Mouse (Mus musculus) olfactory bulb, adult 2 months (tissue): ENCODE measurements around the gene Gm17364. TPM values are rescaled to one million over a fixed set of nuclear protein-coding genes. Genes with fewer than 3 reads are reported as not detected.
"Not testable (repeated sequence)": the region's sequence is repeated elsewhere in the genome, so short reads cannot be mapped to it uniquely, and the experiment has no call there.

Source experiments
- H3K27ac ChIP-seq: fragments of 200-500 bp; 2 replicates; pipeline ENCODE4 v1.5.1; 2012; ENCODE audit warnings: low read depth, low read length; ENCODE audit not compliant: insufficient read depth
- H3K4me1 ChIP-seq: fragments of 200-500 bp; 2 replicates; pipeline ENCODE4 v1.6.1; 2012; ENCODE audit warnings: low read length; ENCODE audit not compliant: control insufficient read depth, insufficient read depth
- H3K4me3 ChIP-seq: fragments of 200-500 bp; 2 replicates; pipeline ENCODE4 v1.5.1; 2012; ENCODE audit warnings: mild to moderate bottlenecking, low read depth, low read length, moderate library complexity; ENCODE audit not compliant: insufficient read depth
- CTCF ChIP-seq: fragments of 200-500 bp; IDR thresholded peaks from 2 replicates; pipeline ENCODE4 v1.5.1; 2012; ENCODE audit warnings: low read depth, mild to moderate bottlenecking, low read length, moderate library complexity; ENCODE audit not compliant: insufficient read depth
- POLR2A ChIP-seq: fragments of 200-500 bp; IDR thresholded peaks from 2 replicates; pipeline ENCODE4 v1.6.1; 2012; ENCODE audit warnings: mild to moderate bottlenecking, low read depth, low read length, moderate library complexity; ENCODE audit not compliant: insufficient read depth
- WGBS: fragments of 180-500 bp; shearing (Covaris S2); methylation state at CpG from one replicate; pipeline ENCODE4 v1.1.7; 2018; 5-methylcytosine and 5-hydroxymethylcytosine counted together
- polyA plus RNA-seq: library from polyadenylated mRNA; stranded (reverse); fragments of >200 nt; gene quantifications from 2 replicates; pipeline ENCODE4 v1.2.4, GENCODE M21; 2012; ENCODE audit warnings: low replicate concordance; ENCODE audit not compliant: missing spikeins, insufficient read depth, insufficient read length

The Gm17364 gene
- polyA plus RNA-seq, 1 experiment = not detected

DNA sequence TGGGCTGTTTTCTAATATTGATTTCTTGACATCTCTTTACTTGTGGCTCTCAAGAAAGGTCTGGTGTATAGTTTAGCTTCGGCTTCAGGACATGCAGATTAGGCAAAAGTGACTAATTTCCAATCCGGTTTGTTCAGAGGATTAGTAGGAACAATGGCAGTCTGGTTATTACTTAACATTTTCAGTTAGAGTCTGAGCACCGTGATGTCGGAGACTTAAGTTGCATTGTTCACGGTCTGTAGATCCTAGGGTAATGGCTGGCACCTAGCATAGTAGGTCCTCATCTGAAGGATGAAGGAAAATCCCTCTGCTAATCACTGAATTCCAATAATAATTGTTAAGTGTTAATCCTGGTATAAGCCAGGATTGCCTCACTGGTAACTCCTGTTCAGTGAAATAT lies 17.7 kb downstream of the Gm17364 start:
- no peak for TF ChIP-seq POLR2A
- TF ChIP-seq CTCF = no peak
- WGBS = 77% methylated on average over 5 of the region's 5 CpGs
- Histone ChIP-seq H3K4me1 (peaks cover 6% of the 10 kb centered on the region), H3K4me3 (no peak overlapping the region), H3K27ac (no peak overlapping the region)

DNA sequence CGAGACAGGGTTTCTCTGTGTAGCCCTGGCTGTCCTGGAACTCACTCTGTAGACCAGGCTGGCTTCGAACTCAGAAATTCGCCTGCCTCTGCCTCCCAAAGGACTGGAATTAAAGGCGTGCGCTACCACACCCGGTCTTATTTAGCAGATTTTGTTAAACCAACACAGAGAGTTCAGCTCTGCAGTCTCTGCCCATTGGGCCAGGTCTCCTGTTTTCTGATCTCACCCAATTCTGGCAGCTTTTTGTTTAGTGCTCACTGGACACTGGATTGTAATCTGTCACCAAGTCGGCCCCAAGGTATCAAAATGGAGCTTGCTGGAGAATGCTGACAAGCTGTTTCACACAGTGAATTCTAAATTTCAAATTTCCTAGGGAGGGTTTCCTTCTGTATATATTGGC lies 21.0 kb downstream of the Gm17364 start:
- Histone ChIP-seq H3K4me1 (peaks cover 6% of the 10 kb centered on the region), H3K27ac (no peak overlapping the region), H3K4me3 (no peak overlapping the region)
- TF ChIP-seq POLR2A = no peak
- no peak for TF ChIP-seq CTCF
- 91% methylated on average over 7 of the region's 7 CpGs for WGBS

DNA sequence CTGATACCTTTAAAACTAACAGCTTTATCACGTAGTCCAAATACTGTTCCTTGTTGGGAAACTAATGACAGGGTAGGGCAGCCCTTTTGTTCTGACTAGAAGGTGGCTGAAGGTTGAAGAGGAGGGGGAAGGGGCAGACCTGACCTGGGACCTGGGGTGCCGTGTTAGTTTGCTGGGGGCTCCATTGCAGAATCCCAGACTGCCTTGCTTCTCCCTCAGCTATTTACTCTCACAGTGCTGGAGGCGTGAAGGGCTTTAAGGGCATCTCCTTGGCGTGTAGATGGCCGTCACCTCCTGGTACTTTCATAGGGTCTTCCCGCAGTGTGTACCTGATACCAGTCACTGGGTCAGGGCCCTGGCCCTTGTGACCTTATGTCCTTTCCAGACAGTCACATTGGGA lies 21.6 kb downstream of the Gm17364 start:
- 76% methylated on average over 6 of the region's 6 CpGs for WGBS
- H3K4me3 ChIP-seq = no peak overlapping the region
- H3K27ac ChIP-seq = no peak overlapping the region
- peaks cover 6% of the 10 kb centered on the region for H3K4me1 ChIP-seq
- TF ChIP-seq CTCF (no peak), POLR2A (no peak)

DNA sequence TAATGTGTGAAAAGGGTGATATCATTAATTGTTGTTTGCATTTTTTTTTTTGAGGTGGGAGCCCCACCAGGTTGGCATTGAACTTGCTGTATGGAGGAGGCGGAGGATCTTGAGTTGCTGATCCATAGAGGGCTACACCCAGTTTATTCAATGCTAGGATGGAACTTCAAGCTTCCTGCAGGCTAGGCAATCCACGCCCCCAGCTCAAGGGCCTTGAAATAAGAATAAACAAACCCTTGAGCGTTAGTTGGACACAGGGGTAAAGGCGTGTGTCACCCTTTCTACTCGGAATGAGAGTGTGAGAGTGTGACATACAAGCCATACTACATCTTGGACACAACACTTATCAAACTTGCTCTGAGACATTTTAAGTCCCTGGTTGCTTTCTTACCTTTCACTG lies 22.1 kb downstream of the Gm17364 start:
- Histone ChIP-seq H3K27ac (no peak overlapping the region), H3K4me3 (no peak overlapping the region), H3K4me1 (peaks cover 6% of the 10 kb centered on the region)
- WGBS = 74% methylated on average over 5 of the region's 5 CpGs
- TF ChIP-seq POLR2A (no peak), CTCF (no peak)

DNA sequence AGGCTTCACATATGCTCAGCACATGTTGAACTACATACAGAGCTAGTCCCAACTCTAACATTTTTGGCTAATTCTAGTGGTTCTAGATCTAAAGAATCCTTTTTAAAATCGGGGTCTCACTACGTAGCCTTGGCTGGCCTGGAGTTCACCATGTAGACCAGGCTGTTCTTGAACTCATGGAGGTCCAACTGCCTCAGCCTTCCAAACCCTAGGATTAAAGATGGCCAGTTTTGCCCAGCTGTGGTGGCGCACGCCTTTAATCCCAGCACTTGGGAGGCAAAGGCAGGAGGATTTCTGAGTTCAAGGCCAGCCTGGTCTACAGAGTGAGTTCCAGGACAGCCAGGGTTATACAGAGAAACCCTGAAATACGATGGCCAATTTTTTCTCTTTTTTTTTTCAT lies 22.5 kb downstream of the Gm17364 start:
- H3K4me3 ChIP-seq, H3K4me1 ChIP-seq, H3K27ac ChIP-seq: not testable (repeated sequence)
- 95% methylated on average over 5 of the region's 5 CpGs for WGBS

DNA sequence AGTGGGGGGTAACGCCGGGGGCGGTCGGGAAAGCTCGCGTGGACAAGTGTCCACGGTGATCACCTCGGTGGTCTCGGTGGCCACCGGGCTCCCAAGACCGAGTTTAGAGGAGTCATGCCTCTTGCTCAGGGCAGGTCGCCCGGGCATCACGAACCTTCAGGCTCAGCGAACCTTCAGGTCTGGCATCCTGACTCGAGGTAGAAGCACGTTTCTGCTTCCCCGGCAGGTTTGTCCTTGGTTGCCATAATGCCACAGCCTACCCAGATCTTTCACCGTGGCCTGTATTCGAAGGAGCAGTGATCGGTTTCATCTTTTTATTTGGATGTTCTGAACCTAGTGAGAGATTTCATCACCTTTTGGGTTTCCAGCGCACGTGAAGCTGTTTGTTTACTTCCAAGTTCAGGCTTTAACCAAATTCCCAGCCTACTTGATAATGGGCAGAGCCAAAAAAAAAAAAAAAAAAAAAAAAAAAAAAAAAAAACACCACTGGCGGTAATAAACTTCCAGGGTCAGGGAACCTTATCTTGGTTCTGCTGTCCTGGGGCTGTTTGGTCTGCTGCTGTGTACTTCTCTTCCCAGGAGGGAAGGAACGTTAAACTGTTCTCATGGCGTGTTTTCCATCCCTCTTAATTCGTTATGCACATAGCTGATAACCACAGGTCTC lies 23.3 kb downstream of the Gm17364 start:
- H3K4me3 ChIP-seq = peak overlapping the region; percentile 96
- no peak for TF ChIP-seq POLR2A
- no peak for TF ChIP-seq CTCF
- WGBS = under 1% methylated on average over 27 of the region's 27 CpGs
- peaks cover 6% of the 10 kb centered on the region for H3K4me1 ChIP-seq
- H3K27ac ChIP-seq = no peak overlapping the region

DNA sequence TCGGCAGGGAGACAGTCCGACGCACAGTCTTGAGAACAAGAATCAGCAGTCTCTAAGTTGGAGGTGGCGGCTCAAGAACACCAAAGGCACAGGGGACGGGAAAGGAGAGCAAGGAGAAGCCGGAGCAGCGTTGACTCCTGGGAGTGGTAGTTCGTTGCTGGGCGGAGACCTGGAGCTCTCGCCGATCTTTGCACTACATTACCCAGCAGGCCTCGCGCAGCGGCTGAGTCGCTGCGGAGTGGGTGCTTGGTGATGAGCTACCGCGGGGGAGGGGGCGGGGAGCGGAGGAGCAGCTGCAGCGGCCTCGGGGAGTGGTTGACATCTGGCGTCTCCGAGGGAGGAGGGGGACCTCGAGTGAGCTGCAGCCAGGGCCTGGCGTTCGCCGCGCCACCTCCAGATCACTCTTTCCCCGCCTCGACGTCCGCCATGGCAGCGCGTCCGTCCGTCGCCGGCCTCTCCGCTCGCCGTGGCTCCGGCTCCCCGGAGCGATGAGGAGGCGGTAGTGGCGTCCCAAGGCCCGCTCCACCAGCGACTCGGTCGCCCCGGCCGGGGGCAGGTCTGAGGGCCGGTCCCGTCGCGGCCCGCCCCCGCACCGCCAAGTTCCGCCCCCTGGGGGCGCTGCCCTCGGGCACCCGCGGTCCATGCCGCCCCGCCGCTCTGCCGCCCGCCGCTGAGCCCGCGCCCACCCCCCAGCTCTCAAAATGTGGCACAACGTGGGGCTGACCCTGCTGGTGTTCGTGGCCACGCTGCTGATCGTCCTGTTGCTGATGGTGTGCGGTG lies 24.0 kb downstream of the Gm17364 start, which contains the start of gene Smim13:
Smim13 (plus strand) TSS at position 307 of the 780 bp plus-strand sequence.
- H3K4me1 ChIP-seq = peaks cover 6% of the 10 kb centered on the region
- peak within 1 kb of the TSS; percentile 96 for H3K4me3 ChIP-seq
- WGBS = under 1% methylated on average over 78 of the region's 78 CpGs
- TF ChIP-seq CTCF = peak; percentile 26; the same call in 1 of the 2 replicates
- peak; percentile 63; the same call in 1 of the 2 replicates for TF ChIP-seq POLR2A
- H3K27ac ChIP-seq = peak within 1 kb of the TSS; percentile 98

DNA sequence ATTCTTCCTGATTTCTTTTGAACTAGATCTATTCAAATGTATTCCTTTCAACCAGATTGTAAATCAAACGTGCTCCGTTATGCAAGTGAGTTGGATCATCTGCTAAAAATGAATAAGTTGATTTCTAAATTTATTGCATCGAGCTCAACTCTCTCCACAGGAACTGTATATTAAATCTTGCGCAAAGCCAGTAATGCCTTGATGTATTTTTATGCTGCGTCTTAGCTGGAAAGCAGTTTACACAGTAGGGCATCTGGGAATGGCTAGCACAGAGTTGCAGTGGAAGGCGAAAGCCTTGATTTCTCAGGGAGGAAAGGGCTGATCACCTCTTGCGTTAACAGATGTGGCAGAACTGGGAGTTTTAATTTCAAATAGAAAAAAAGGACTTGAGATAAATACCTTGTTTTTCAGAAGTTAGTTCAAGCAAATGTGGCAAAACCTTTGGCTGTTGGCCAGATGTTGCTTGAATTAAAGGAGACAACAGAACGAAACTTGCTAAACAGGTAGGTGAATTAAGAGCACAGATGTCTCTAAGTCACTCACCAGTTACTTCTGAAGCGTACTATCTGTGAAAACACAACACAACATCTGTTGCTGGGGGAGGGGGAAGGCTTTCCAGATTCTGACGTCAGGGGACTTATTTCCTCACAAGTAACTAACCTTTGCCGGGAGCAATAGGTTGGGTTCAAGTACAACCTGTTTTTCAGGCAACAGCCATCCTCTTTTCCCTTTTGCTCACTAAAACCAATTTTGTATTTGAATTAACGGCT lies 24.8 kb downstream of the Gm17364 start:
- Histone ChIP-seq H3K27ac (peak overlapping the region; percentile 94), H3K4me1 (peaks cover 6% of the 10 kb centered on the region), H3K4me3 (peak overlapping the region; percentile 96)
- TF ChIP-seq CTCF (no peak), POLR2A (no peak)
- 27% methylated on average over 12 of the region's 12 CpGs for WGBS

DNA sequence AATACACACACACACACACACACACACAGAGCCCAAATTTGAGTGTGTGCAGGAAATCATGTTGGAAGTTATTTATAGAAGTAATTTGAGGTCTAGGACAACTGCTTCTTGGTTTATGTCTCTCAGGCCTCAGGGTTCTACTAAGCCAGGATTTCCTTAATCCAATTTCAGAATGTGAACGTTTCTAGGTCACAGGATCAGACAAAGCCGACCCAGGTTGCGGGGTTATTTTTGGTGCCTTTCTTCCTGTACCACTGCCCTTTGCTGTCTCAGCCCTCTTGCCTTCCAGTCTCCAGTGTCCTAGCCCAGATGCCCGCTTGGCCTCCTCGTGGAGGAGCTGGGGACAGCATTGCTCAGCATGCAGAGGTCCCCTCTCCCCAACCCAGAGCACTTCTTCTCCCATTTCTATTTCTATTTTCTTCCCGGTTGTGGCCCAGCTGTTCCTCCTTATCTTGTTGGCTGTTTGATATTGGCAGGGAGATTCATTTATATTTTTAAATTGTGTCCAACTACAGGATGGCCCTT lies 29.4 kb downstream of the Gm17364 start:
- H3K4me1 ChIP-seq = no peaks in the 10 kb centered on the region
- no peak overlapping the region for H3K4me3 ChIP-seq
- no peak overlapping the region for H3K27ac ChIP-seq
- 64% methylated on average over 6 of the region's 6 CpGs for WGBS
- TF ChIP-seq CTCF = no peak
- TF ChIP-seq POLR2A = no peak
